Mouse (Mus musculus) heart, postnatal 0 days (tissue): ENCODE data around the gene Prr15l.

ENCODE experiments used
- CTCF ChIP-seq: IDR thresholded peaks from 2 replicates; pipeline ENCODE4 v1.5.1; 2016; ENCODE audit warnings: antibody characterized with exemption, control low read depth, low read depth
- EP300 ChIP-seq: IDR thresholded peaks from 2 replicates; pipeline ENCODE4 v1.6.1; 2016; ENCODE audit warnings: antibody characterized with exemption, low read depth

DNA sequence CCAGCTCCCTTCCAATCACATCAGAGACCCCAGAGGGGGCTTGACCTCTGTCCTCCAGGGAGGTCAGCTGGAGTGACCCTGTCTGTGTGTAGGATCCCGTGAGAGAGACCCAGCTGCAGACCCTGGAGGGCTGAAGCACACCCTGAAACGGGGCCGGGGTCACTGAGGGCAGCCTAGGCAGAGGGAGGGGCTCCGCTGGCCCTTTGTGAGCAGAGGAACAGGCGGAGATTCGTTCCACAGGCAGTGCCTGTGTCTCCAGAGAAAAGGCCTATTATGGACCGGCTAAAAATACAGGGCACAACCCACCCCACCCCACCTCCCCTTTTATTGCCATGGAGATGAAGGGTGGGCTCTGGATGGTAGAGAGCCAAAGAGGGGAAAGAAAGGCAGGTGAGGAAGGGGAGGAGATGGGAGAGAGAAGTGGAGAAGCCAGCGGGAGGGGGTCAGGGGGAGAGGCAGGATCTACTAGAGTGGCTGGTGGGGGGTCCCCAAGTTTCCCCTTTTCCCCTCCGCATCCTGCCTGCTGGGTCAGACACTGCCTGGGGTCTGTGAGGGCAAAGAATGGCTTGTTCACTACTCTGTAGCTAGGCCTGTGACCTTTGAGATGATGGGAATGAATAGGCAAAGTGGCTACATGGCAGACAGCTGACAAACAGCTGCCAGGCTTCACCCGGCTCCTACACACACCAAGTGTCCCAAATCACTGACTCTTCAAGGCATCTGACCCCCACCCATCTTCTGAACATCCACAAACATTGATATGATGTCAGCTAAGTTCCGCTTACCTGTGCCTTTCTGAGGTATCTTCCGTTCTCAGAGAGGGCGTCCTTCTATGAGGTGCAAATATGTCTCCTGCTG is 28.2 kb upstream of the Prr15l start:
- TF ChIP-seq CTCF = no peak
- no peak for TF ChIP-seq EP300
